Mouse (Mus musculus) CH12.LX (cell line): ENCODE results near the gene Cggbp1. TPM values are rescaled to one million over a fixed set of nuclear protein-coding genes. Genes with fewer than 3 reads are reported as not detected.

Experiments used
- DNase-seq: peaks from one replicate; pipeline ENCODE4 v3.0.0-alpha.2; 2013; ENCODE audit errors: extremely low read depth
- H3K27ac ChIP-seq: 2 replicates; pipeline ENCODE4 v1.5.1; 2012; ENCODE audit warnings: low read depth, mild to moderate bottlenecking, control low read depth, moderate library complexity; ENCODE audit not compliant: insufficient read depth
- H3K27me3 ChIP-seq: replicated peaks from 2 replicates; pipeline ENCODE3; 2012; ENCODE audit warnings: inconsistent platforms
- H3K36me3 ChIP-seq, 2 experiments: replicated peaks in 1 of 2; 2 replicates each; pipeline versions ENCODE3 to v1.6.1; 2012; ENCODE audit warnings: inconsistent platforms in 1 of 2, low read length in 1 of 2, mild to moderate bottlenecking in 1 of 2, mixed read lengths in 1 of 2, moderate library complexity in 1 of 2; ENCODE audit not compliant: control insufficient read depth in 1 of 2, insufficient read depth in 1 of 2
- H3K4me1 ChIP-seq, 2 experiments: 2 replicates each; pipeline ENCODE4 v1.6.1; 2012; ENCODE audit warnings: inconsistent platforms in 1 of 2, moderate library complexity in 1 of 2; ENCODE audit not compliant: insufficient read depth in 2 of 2, control insufficient read depth in 1 of 2
- H3K4me2 ChIP-seq: 2 replicates; pipeline ENCODE4 v1.6.1; 2012; ENCODE audit warnings: low read depth, mild to moderate bottlenecking, control low read depth; ENCODE audit not compliant: poor library complexity, insufficient read depth, severe bottlenecking
- H3K4me3 ChIP-seq, 3 experiments: fragments of 150-350 bp in 1 of 3; sonication (generic) in 1 of 3; replicated peaks in 1 of 3; 2 replicates each; pipeline versions ENCODE3 to v1.5.1; 2011 to 2012; ENCODE audit warnings: low read depth in 2 of 3, low read length in 2 of 3, mild to moderate bottlenecking in 2 of 3, moderate library complexity in 2 of 3, control low read depth in 1 of 3, improper control_type of control experiment in 1 of 3, inconsistent platforms in 1 of 3, mixed read lengths in 1 of 3; ENCODE audit not compliant: poor library complexity in 1 of 3
- H3K79me2 ChIP-seq: replicated peaks from 2 replicates; pipeline ENCODE4 v1.6.1; 2012; ENCODE audit warnings: mild to moderate bottlenecking, moderate library complexity; ENCODE audit not compliant: control insufficient read depth, poor library complexity, insufficient read depth, severe bottlenecking; ENCODE audit errors: extremely low read depth
- H3K9ac ChIP-seq: 2 replicates; pipeline ENCODE4 v1.6.1; 2012; ENCODE audit warnings: low read depth, mild to moderate bottlenecking, control low read depth, moderate library complexity; ENCODE audit not compliant: insufficient read depth
- H3K9me3 ChIP-seq: replicated peaks from 2 replicates; pipeline ENCODE3; 2012; ENCODE audit warnings: low read length, inconsistent platforms, mixed read lengths
- BHLHE40 ChIP-seq: IDR thresholded peaks from 2 replicates; pipeline ENCODE4 v1.6.1; 2011; ENCODE audit warnings: mild to moderate bottlenecking, low read depth, low read length, improper control_type of control experiment
- CHD1 ChIP-seq: IDR thresholded peaks from 2 replicates; pipeline ENCODE4 v1.6.1; 2012; ENCODE audit warnings: low read depth, low read length, improper control_type of control experiment, inconsistent platforms
- CHD2 ChIP-seq: IDR thresholded peaks from 2 replicates; pipeline ENCODE4 v1.6.1; 2011; ENCODE audit warnings: low read length, improper control_type of control experiment
- E2F4 ChIP-seq: IDR thresholded peaks from 2 replicates; pipeline ENCODE4 v1.6.1; 2011; ENCODE audit warnings: low read depth, low read length, improper control_type of control experiment; ENCODE audit not compliant: insufficient replicate concordance
- ELF1 ChIP-seq: IDR thresholded peaks from 2 replicates; pipeline ENCODE4 v1.6.1; 2014; ENCODE audit warnings: low read depth, mild to moderate bottlenecking, inconsistent platforms, low read length, improper control_type of control experiment
- EP300 ChIP-seq: IDR thresholded peaks from 2 replicates; pipeline ENCODE4 v1.6.1; 2011; ENCODE audit warnings: low read length, improper control_type of control experiment
- GABPA ChIP-seq: IDR thresholded peaks from 2 replicates; pipeline ENCODE4 v1.6.1; 2012; ENCODE audit warnings: low read depth, low read length, improper control_type of control experiment, inconsistent platforms; ENCODE audit not compliant: insufficient replicate concordance
- HCFC1 ChIP-seq: IDR thresholded peaks from 2 replicates; pipeline ENCODE4 v1.6.1; 2012; ENCODE audit warnings: low read depth, mild to moderate bottlenecking, inconsistent platforms, low read length, improper control_type of control experiment
- JUN ChIP-seq: IDR thresholded peaks from 2 replicates; pipeline ENCODE4 v1.6.1; 2011; ENCODE audit warnings: low read depth, mild to moderate bottlenecking, low read length, improper control_type of control experiment, moderate library complexity; ENCODE audit not compliant: insufficient read depth
- KAT2A ChIP-seq: IDR thresholded peaks from 2 replicates; pipeline ENCODE4 v1.6.1; 2012; ENCODE audit warnings: low read length, improper control_type of control experiment, inconsistent platforms; ENCODE audit not compliant: insufficient replicate concordance
- MAFK ChIP-seq: IDR thresholded peaks from 2 replicates; pipeline ENCODE4 v1.6.1; 2011; ENCODE audit warnings: low read length, improper control_type of control experiment; ENCODE audit not compliant: insufficient replicate concordance
- MAZ ChIP-seq: IDR thresholded peaks from 2 replicates; pipeline ENCODE4 v1.6.1; 2012; ENCODE audit warnings: low read depth, mild to moderate bottlenecking, inconsistent platforms, low read length, improper control_type of control experiment, moderate library complexity
- MEF2A ChIP-seq: IDR thresholded peaks from 2 replicates; pipeline ENCODE4 v1.6.1; 2014; ENCODE audit warnings: low read depth, mild to moderate bottlenecking, inconsistent platforms, low read length, improper control_type of control experiment, borderline replicate concordance
- PAX5 ChIP-seq: IDR thresholded peaks from 2 replicates; pipeline ENCODE4 v1.6.1; 2012; ENCODE audit warnings: low read length, inconsistent platforms, mixed read lengths
- POLR2A ChIP-seq: IDR thresholded peaks from 2 replicates; pipeline ENCODE4 v1.6.1; 2011; ENCODE audit warnings: low read depth, mild to moderate bottlenecking, improper control_type of control experiment, low read length
- POLR2AphosphoS2 ChIP-seq: IDR thresholded peaks from 2 replicates; pipeline ENCODE4 v1.6.1; 2011; ENCODE audit warnings: low read depth, low read length, improper control_type of control experiment
- SMC3 ChIP-seq: IDR thresholded peaks from 2 replicates; pipeline ENCODE4 v1.6.1; 2011; ENCODE audit warnings: low read depth, low read length, improper control_type of control experiment
- TCF12 ChIP-seq: IDR thresholded peaks from 2 replicates; pipeline ENCODE4 v1.6.1; 2014; ENCODE audit warnings: low read depth, mild to moderate bottlenecking, inconsistent platforms, low read length, improper control_type of control experiment
- UBTF ChIP-seq: IDR thresholded peaks from 2 replicates; pipeline ENCODE4 v1.6.1; 2012; ENCODE audit warnings: low read depth, mild to moderate bottlenecking, inconsistent platforms, low read length, improper control_type of control experiment, moderate library complexity
- USF2 ChIP-seq: conservative IDR thresholded peaks from 2 replicates; pipeline ENCODE4 v1.6.1; 2011; ENCODE audit warnings: low read depth, low read length, improper control_type of control experiment
- ZC3H11A ChIP-seq: IDR thresholded peaks from 2 replicates; pipeline ENCODE4 v1.6.1; 2012; ENCODE audit warnings: low read depth, mild to moderate bottlenecking, inconsistent platforms, low read length, improper control_type of control experiment
- ZKSCAN1 ChIP-seq: IDR thresholded peaks from 2 replicates; pipeline ENCODE4 v1.6.1; 2012; ENCODE audit warnings: low read depth, inconsistent platforms, low read length, improper control_type of control experiment, borderline replicate concordance
- ZMIZ1 ChIP-seq: IDR thresholded peaks from 2 replicates; pipeline ENCODE4 v1.6.1; 2012; ENCODE audit warnings: low read depth, mild to moderate bottlenecking, inconsistent platforms, low read length, improper control_type of control experiment
- dilution Hi-C: fragments of 300-500 bp; cut with MboI; formaldehyde crosslinking; loops from 2 replicates; pipeline ENCODE4 v1.14.3; 2020; ENCODE audit warnings: low sequenced_read_pairs; ENCODE audit not compliant: extremely low pct_unique_long_range_greater_than_20kb, extremely low pct_ligation_motif_present
- in situ Hi-C: fragments of 300-500 bp; cut with MboI; formaldehyde crosslinking; loops from 3 replicates; pipeline ENCODE4 v1.14.3; 2019; ENCODE audit warnings: low sequenced_read_pairs, low pct_ligation_motif_present, low pct_unique_long_range_greater_than_20kb, mixed read lengths
- polyA plus RNA-seq: library from polyadenylated mRNA; unstranded; fragments of >175 nt; gene quantifications from 2 replicates; pipeline ENCODE4 v1.2.1, GENCODE M21; 2012; ENCODE audit warnings: low read depth; ENCODE audit not compliant: insufficient read length
- total RNA-seq, 2 experiments: library from RNA; depleted of rRNA; stranded (reverse); fragments of 300-350 nt in 1 of 2; fragments of >200 nt in 1 of 2; gene quantifications; 2 replicates each; pipeline ENCODE4 v1.2.3; 2012 to 2014

Gene Cggbp1
- total and polyA plus RNA-seq, 3 experiments: 38.5 to 86.5 (median 71.1) TPM

GRCm38 (mm10) chr16:64884420-64884838 is 32.6 kb downstream of the Cggbp1 start:
- no peak overlapping the region for H3K4me2 ChIP-seq
- peaks cover 7% of the 10 kb centered on the region for H3K9me3 ChIP-seq
- peaks cover 2 to 9% of the 10 kb centered on the region in 2 experiments; a peak in 3 of 4 replicates for H3K4me1 ChIP-seq
- TF ChIP-seq USF2 (no peak), E2F4 (no peak), POLR2AphosphoS2 (no peak), ELF1 (no peak), EP300 (no peak), KAT2A (no peak), MEF2A (no peak), MAZ (no peak), CHD1 (no peak), PAX5 (no peak), BHLHE40 (no peak), ZKSCAN1 (no peak), CHD2 (no peak), ZMIZ1 (no peak), JUN (no peak), TCF12 (no peak), MAFK (no peak), GABPA (no peak), SMC3 (no peak), POLR2A (no peak)
- no peaks in the 10 kb centered on the region for H3K27me3 ChIP-seq
- in situ Hi-C loops (no loop called here), dilution Hi-C loops (no loop called here)
- no peaks in the 10 kb centered on the region for H3K79me2 ChIP-seq
- no peak overlapping the region for H3K27ac ChIP-seq
- no peak for DNase-seq
- no peak overlapping the region for H3K4me3 ChIP-seq
- no peaks in the 10 kb centered on the region for H3K36me3 ChIP-seq
- no peak overlapping the region for H3K9ac ChIP-seq

GRCm38 (mm10) chr16:64885142-64885541 is 33.3 kb downstream of the Cggbp1 start:
- Histone ChIP-seq H3K27ac (no peak overlapping the region; the same call in 1 of the 2 replicates), H3K4me3 (no peak overlapping the region), H3K79me2 (no peaks in the 10 kb centered on the region), H3K9ac (no peak overlapping the region), H3K9me3 (peaks cover 9% of the 10 kb centered on the region), H3K4me1 (peaks cover 2 to 9% of the 10 kb centered on the region in 2 experiments; a peak in 3 of 4 replicates), H3K36me3 (no peaks in the 10 kb centered on the region), H3K27me3 (no peaks in the 10 kb centered on the region), H3K4me2 (no peak overlapping the region)
- in situ Hi-C loops (no loop called here), dilution Hi-C loops (no loop called here)
- DNase-seq: no peak
- no peak for TF ChIP-seq ZC3H11A
- no peak for TF ChIP-seq BHLHE40
- TF ChIP-seq HCFC1: no peak
- no peak for TF ChIP-seq TCF12
- no peak for TF ChIP-seq UBTF
